Mouse (Mus musculus) intestine, postnatal 0 days (tissue): ENCODE data around the gene B3gnt8. TPM values are rescaled to one million over a fixed set of nuclear protein-coding genes. Genes with fewer than 3 reads are reported as not detected.
A peak's percentile ranks its signal among the peaks of the same experiment; 100 is the strongest.

Experiments
- ATAC-seq: fragments of 200-750 bp; cut with Nextera tagmentation; 2 replicates; pipeline ENCODE4 v1.8.0; 2017; ENCODE audit warnings: mild to moderate bottlenecking, moderate TSS enrichment, moderate library complexity
- H3K27ac ChIP-seq: fragments of 300-500 bp; sonication (generic); 2 replicates; pipeline ENCODE4 v1.5.1; 2014; ENCODE audit warnings: mild to moderate bottlenecking, low read depth, low read length, moderate library complexity
- H3K27me3 ChIP-seq: fragments of 300-500 bp; sonication (generic); replicated peaks from 2 replicates; pipeline ENCODE4 v1.6.1; 2014; ENCODE audit warnings: low read length, mixed read lengths; ENCODE audit not compliant: control insufficient read depth, insufficient read depth
- H3K36me3 ChIP-seq: fragments of 300-500 bp; sonication (generic); 2 replicates; pipeline ENCODE4 v1.6.1; 2014; ENCODE audit warnings: mild to moderate bottlenecking, moderate library complexity; ENCODE audit not compliant: control insufficient read depth, insufficient read depth
- H3K4me1 ChIP-seq: fragments of 300-500 bp; sonication (generic); replicated peaks from 2 replicates; pipeline ENCODE4 v1.6.1; 2014; ENCODE audit warnings: antibody characterized with exemption, low read length, mixed read lengths; ENCODE audit not compliant: control insufficient read depth, insufficient read depth
- H3K4me2 ChIP-seq: fragments of 300-500 bp; sonication (generic); replicated peaks from 2 replicates; pipeline ENCODE4 v1.6.1; 2014; ENCODE audit warnings: low read depth, mild to moderate bottlenecking, moderate library complexity
- H3K4me3 ChIP-seq: fragments of 300-500 bp; sonication (generic); 2 replicates; pipeline ENCODE4 v1.5.1; 2014; ENCODE audit warnings: low read depth, low read length
- H3K9ac ChIP-seq: fragments of 300-500 bp; sonication (generic); 2 replicates; pipeline ENCODE4 v1.6.1; 2014; ENCODE audit warnings: mild to moderate bottlenecking, low read depth, low read length
- H3K9me3 ChIP-seq: fragments of 300-500 bp; sonication (generic); 2 replicates; pipeline ENCODE4 v1.6.1; 2016; ENCODE audit warnings: mixed run types; ENCODE audit not compliant: control insufficient read depth
- CTCF ChIP-seq: sonication (generic); IDR thresholded peaks from 2 replicates; pipeline ENCODE4 v1.5.1; 2016; ENCODE audit warnings: low read depth, mild to moderate bottlenecking, control low read depth, antibody characterized with exemption, moderate library complexity
- WGBS: fragments of 180-500 bp; shearing (Covaris S2); extraction: QIAGEN DNeasy Blood & Tissue Kit; methylation state at CpG from one replicate; pipeline ENCODE4 v1.1.7; 2014; 5-methylcytosine and 5-hydroxymethylcytosine counted together
- polyA plus RNA-seq: library from polyadenylated mRNA; unstranded; fragments of >200 nt; fragmentation: Nextera tagmentation; extraction: Ambion mirVana; gene quantifications from 2 replicates; pipeline ENCODE4 v1.2.1, GENCODE M21; 2015

The B3gnt8 gene
- polyA plus RNA-seq, 1 experiment from 2014 or later: 3.4 TPM

DNA sequence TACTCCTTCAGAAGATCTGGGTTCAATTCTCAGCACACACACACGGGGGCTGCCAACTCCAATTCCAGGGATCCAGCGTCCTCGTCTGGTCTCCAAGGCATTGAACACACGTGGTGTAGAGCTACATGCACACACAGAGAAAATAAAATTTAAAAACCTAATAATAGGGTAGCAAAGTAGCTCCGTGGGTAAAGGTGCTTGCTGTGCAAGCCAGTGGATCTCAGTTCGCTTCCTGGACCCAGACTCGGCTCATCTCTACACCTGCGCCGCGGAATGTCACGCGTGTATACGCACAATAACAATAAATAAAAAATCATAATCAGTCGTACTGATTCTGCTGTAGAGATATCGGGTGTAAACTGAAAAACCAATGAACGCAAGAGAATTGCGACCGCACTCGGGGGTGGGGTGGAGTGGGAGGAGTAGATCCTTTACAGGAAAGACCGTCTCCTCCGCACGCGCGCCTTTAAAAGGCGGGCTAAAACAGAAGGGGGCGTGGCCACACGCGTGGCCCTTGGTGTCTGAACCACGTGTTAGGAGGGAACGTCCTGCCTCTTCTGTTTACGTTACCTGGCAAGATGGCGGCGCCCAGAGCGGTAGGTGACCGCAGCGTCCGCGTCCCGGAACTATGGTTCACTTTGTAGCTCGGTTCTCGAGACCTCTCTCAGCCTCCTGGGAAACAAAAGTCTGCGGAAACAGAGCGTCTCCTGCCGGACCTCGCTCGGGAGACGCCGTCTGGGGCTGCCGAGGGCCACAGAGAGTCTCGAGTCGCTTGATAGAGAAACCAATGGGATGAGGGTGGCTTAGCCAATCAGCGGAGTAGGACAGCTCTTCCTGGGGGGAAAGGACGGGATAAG lies 7.4 kb upstream of the B3gnt8 start, which contains the start of gene Dmac2:
TSS of gene Dmac2 (plus strand) at position 550 of the 857 bp plus-strand sequence.
- Histone ChIP-seq H3K4me3 (peak within 1 kb of the TSS; percentile 68), H3K9me3 (no peaks in the 10 kb centered on the region), H3K4me1 (peaks cover 6% of the 10 kb centered on the region), H3K4me2 (peak within 1 kb of the TSS; percentile 73), H3K27me3 (no peaks in the 10 kb centered on the region), H3K27ac (peak within 1 kb of the TSS; percentile 51), H3K36me3 (peaks cover 32% of the 10 kb centered on the region), H3K9ac (peak within 1 kb of the TSS; percentile 56)
- WGBS: 2% methylated on average over 53 of the region's 53 CpGs
- no peak; the same call in 1 of the 2 replicates for TF ChIP-seq CTCF
- peak; percentile 80 for ATAC-seq

DNA sequence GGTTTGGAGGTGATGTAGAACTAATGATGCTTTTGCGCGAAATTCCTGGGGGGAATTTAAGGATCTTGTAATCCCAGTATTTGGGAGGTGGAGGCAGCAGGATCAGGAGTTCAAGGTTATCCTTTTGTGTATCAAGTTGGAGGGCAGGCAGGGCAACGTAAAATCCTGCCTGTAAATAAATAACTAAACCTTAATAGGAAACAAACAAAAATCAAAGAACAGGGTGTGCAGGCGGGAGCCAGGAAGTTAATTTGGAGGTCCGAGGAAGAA lies 6.8 kb upstream of the B3gnt8 start:
- Histone ChIP-seq H3K36me3 (peaks cover 37% of the 10 kb centered on the region), H3K27ac (peak overlapping the region; percentile 51; the same call in 1 of the 2 replicates), H3K27me3 (no peaks in the 10 kb centered on the region), H3K9me3 (no peaks in the 10 kb centered on the region), H3K4me1 (peaks cover 6% of the 10 kb centered on the region), H3K4me2 (peak overlapping the region; percentile 73), H3K4me3 (peak overlapping the region; percentile 68), H3K9ac (peak overlapping the region; percentile 56)
- TF ChIP-seq CTCF: no peak
- 12% methylated on average over 5 of the region's 5 CpGs for WGBS
- ATAC-seq: no peak

GRCm38 (mm10) chr7:25620101-25620500 lies 6.4 kb upstream of the B3gnt8 start:
- Histone ChIP-seq H3K4me3 (no peak overlapping the region), H3K9ac (no peak overlapping the region), H3K27ac (no peak overlapping the region), H3K27me3 (no peaks in the 10 kb centered on the region), H3K36me3 (peaks cover 42% of the 10 kb centered on the region), H3K4me2 (peak overlapping the region; percentile 73; the same call in 1 of the 2 replicates), H3K4me1 (peaks cover 6% of the 10 kb centered on the region), H3K9me3 (no peaks in the 10 kb centered on the region)
- TF ChIP-seq CTCF: no peak
- 89% methylated on average over 5 of the region's 5 CpGs for WGBS
- ATAC-seq: no peak

DNA sequence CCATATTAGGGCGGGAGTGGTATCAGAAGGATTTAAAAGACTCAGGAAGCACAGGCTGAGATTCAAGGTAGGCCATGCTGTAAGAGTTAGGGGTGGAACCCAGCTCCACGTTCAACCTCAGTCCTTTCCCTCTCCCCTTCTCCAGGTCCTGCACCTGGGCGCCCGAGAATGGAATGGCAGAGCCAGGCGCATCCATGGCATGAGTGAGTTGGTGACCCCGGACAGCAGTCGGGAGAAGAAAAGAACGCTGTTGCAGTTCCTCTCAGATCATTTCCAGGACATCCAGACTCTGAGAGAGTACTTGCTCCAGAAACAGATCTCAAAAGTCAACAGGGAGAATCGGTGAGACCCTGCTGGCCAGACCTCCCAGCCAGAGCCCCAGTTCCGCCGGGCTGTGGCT lies 5.7 kb upstream of the B3gnt8 start:
- H3K9ac ChIP-seq: no peak overlapping the region
- H3K4me2 ChIP-seq: no peak overlapping the region
- H3K4me3 ChIP-seq: no peak overlapping the region
- WGBS: 92% methylated on average over 11 of the region's 11 CpGs
- no peak for TF ChIP-seq CTCF
- peaks cover 46% of the 10 kb centered on the region for H3K36me3 ChIP-seq
- H3K4me1 ChIP-seq: peaks cover 6% of the 10 kb centered on the region; the same call in 1 of the 2 replicates
- H3K27ac ChIP-seq: no peak overlapping the region
- no peaks in the 10 kb centered on the region for H3K9me3 ChIP-seq
- no peaks in the 10 kb centered on the region for H3K27me3 ChIP-seq
- ATAC-seq: no peak

GRCm38 (mm10) chr7:25623857-25624370 lies 2.5 kb upstream of the B3gnt8 start:
- Histone ChIP-seq H3K9me3 (no peaks in the 10 kb centered on the region), H3K4me3 (no peak overlapping the region), H3K4me2 (no peak overlapping the region), H3K36me3 (peaks cover 46% of the 10 kb centered on the region), H3K9ac (no peak overlapping the region), H3K27me3 (no peaks in the 10 kb centered on the region), H3K27ac (no peak overlapping the region), H3K4me1 (peaks cover 7% of the 10 kb centered on the region; the same call in 1 of the 2 replicates)
- no peak for TF ChIP-seq CTCF
- WGBS: 91% methylated on average over 11 of the region's 11 CpGs
- ATAC-seq: no peak

DNA sequence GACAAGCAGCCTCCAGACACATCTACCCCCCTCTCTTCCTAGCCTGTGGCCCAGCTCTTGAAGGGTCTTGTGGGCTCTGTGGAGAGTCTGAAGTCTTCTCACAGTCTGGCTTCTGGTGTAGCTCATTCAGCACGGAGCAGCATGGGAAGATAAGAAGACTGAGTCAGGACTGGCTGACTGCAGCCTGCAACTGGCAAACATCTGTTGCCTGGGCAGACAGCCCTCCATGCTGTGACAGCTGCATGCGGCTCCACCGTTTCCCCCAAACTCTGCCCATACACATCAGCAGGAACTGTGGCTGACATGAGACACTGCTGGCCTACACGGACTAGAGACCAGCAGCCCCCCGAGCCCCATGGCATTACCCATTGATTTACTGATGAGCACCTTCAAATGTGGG lies 1.6 kb upstream of the B3gnt8 start:
- Histone ChIP-seq H3K4me3 (no peak overlapping the region), H3K27ac (no peak overlapping the region), H3K9me3 (no peaks in the 10 kb centered on the region), H3K9ac (no peak overlapping the region), H3K4me2 (no peak overlapping the region), H3K36me3 (peaks cover 47% of the 10 kb centered on the region), H3K4me1 (peaks cover 7% of the 10 kb centered on the region; the same call in 1 of the 2 replicates), H3K27me3 (no peaks in the 10 kb centered on the region)
- TF ChIP-seq CTCF: no peak
- no peak for ATAC-seq
- WGBS: 64% methylated on average over 5 of the region's 5 CpGs
